Mouse (Mus musculus) mouse trophoblast stem cell (cell line): Measurements from ENCODE around the gene Ahctf1.

ENCODE experiments used
- in situ Hi-C, 2 experiments: fragments of 300-500 bp; cut with MseI, MboI; formaldehyde crosslinking; loops; 2 replicates in 1 of 2; 3 replicates in 1 of 2; pipeline ENCODE4 v1.15.1; 2025

Gene Ahctf1

DNA sequence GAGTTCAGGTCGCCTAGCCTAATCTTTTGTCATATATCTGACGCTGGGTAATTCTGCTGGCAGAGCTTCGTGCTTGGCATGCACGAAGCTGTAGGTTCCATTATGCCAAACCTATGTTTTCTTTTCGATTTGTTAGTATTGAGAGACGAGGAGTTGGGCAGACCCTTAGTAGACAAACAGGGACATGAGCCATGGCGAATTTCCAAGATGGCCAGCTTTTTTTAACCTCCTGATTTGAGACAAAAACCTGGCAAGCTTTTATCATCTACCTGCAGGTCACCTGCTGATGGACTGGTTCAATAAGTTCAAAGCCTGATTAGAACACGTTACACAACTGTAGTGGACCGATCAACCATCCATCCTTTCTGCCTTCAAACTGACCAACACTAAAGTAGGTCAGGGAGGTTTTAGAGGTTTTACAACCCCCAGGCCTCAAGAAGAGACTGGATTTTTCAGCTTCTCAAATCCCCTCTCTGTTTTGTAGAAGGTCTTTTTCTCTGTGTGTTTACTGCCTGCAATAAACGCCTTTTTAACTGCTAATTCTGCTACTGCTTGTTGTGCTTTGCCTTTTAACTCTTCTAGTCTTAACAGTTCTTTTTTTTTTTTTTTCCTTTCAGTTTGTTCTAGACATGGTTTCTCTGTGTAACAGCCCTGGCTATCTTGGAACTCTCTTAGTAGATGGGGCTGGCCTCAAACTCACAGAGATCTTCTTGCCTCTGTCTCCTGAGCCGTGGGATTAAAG is 831 bp upstream of the Ahctf1 start:
- in situ Hi-C loops = no loop called here

DNA sequence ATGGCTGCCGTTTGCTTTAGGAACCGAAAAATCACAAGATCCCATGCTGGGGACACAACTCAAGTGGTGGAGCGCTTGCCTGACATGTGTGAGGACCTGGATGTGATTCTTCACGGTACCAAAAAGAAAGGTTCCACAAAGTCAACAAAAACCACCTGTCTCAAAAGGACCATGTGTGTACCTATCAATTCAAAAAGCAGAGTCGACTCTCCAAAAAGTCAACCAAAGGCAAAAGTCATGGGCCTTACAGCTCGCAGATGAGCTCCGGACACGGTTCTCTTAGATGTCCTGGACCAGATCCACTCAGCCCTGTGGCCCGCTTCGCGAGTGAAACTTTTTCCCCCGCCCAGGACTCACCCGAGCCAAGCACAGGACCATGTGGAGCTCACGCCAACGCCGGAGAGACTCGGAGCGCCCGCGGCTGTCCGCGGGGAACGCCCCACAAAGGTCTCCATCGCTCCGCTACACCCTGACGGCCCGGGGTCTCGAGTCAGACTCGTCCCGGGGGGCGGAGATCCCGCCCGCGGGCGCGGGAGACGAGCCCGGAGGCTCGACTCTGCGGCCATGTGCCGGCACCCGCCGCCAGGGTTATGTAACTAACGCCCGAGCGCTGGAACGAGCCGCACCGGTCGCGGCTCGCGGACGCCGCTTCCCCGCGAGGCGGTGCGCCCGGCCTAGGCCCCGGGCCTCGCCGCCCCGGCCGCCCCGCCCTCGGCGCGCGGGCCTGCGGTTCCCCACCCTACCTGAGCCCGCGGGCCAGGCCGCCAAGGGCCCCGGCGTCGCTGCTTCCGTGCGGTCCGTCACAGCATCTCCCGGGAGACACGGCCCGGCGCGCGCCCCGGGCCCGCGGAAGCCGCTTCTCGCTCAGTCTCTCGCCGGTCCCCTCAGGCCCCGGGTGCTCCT is 619 bp downstream of the Ahctf1 start, which contains the start of gene Gm10518:
TSS of gene Gm10518 (plus strand) at position 767 of the 903 bp plus-strand sequence.
- in situ Hi-C loops = no loop called here

DNA sequence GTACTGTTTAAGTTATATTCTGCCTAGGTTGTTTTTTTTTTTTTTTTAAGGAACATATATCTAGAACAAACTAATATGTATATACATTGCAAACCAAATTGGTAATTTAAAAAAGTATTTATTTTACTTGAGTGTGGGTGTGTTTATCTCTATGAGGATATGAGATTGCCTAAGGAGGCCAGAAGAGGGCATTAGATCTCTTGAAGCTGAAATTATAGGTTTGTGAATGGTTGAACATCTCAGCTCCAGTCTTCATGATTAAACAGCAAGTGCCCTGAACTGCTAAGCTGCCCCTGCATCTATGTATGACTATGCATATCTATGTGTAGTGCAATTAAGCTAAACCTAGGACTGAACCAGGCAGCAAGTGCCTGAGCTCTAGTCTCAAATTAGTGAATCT is 4.7 kb downstream of the Ahctf1 start:
- in situ Hi-C loops = no loop called here

DNA sequence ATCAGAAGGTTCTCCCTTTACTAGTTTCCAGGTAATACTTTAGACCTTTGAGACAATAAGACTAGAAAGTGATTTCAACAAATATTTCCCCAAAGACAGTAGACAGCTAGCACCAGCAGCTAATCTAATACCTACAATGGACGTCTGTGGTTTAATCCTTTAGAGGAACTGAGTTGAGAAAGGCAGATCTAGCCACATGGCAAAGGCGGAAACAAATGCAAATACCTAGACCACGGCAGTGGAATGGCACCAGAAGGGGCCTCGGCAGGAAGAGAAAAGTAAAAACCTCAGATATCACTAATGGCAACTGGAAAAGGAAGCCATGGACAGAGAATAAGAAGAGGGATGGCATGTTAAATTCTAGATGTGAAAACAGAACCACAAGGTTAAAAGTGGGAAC is 16.2 kb downstream of the Ahctf1 start:
- in situ Hi-C loops = loop anchor here in 1 of 2 experiments (5.0 kb wide), 1 partner anchor 35 kb away; no protein-coding TSS in a partner anchor

DNA sequence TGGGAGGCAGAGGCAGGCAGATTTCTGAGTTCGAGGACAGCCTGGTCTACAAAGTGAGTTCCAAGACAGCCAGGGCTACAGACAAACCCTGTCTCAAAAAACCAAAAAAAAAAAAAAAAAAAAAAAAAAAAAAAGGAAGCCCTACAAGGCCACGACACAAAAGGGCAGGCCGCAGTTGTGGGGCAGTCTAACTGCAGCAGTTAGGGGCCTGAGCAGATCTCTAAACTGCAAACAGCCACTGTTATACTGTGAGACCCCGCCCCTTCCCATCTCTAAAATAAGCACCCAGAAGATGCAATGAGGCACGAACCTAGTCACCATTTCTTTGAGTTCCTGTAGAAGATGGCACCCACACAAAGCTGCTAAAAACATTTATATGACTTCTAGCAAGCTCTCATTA is 18.0 kb downstream of the Ahctf1 start:
- in situ Hi-C loops = loop anchor here in 1 of 2 experiments (5.0 kb wide), 1 partner anchor 33 kb away; no protein-coding TSS in a partner anchor

DNA sequence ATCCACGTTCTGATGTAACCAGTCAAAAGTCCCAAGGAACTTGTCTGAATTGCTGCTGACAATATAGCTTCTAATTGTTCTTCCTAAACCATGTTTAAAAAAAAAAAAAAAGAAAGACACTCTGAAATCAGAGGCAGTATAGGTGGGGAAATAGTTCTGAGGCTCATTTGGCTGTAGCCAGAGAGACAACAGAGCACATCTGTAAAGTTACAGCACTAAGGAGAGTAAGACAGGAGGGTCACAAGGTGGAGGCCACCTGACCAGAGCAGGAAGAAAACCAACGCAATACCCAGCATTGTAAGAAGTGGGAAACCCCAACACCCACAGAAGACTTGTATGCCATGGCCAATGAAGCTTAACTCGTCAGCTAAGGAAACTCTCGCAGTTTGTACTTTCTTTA is 19.4 kb downstream of the Ahctf1 start:
- in situ Hi-C loops = no loop called here

DNA sequence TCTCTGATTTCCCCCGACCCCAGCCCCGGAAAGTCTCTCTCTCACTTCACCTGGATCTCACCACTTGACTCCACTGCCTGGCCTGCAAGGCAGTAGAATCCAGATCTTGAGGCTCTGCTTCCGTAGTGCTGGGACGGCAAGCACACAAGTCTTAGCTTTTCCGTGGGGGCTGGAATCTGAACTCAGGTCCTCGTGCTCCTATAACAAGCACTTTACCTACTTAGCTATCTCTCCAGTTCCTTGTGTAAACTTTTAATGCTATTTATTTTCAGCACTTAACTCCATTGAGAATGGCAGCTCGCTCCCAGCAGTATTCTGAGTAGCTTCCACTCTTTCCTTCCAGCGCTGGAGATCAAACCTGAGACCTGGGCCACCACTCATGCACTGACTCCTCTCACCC is 26.6 kb downstream of the Ahctf1 start:
- in situ Hi-C loops = no loop called here

DNA sequence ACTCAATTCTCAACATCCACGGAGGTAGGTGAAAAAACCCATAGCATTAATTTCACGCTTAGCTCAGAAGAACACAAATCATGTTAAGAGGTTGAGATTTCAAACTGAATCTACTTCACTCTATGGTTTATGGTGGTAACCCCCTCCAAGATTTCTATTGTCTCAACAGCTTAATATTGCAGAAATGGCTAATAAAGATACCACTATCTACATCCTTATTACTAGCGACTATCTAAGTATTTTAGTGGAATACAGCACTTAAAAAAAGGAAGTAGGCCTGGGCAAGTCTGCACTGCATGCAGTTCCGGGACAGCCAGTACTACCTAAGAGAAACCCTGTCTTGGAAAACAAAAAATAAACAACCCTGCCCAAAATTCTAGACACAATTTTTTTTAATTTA is 42.9 kb downstream of the Ahctf1 start:
- in situ Hi-C loops = no loop called here

DNA sequence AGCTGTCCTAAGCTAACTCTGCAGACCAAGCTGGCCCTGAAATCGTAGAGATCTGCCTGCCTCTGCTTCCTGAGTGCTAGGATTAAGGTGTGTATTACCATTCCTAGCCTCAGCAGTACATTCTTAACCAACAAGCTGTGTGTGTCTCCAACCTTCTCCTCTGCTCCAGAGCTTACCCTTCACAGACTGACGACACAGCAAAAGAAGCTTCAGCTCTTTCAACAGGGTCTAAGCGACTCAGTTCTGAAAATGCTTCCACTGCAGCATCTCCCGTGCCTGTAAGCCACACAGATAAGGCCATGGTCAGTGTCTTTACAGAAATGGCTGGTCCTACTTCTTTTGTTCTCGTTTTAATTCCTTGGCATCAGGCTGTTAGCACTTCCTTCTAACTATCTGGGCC is 43.4 kb downstream of the Ahctf1 start:
- in situ Hi-C loops = no loop called here

DNA sequence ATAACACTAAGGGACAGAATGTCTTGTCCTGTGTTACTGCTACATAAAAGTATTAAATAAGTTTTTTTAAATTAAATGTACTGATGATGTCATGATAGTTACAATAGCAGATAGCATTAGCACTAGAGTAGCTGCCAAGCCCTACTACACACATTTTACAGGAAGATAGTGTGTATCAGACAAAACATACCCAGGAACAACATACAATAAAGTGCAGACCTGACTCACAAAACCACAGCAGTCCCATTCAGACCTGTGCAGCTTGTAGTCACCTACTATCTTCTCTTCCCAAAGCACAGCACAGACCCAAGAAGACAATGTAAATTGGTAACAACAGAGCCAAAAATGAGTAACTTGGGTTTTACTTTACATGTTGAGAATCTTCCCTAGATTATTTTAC is 47.0 kb downstream of the Ahctf1 start:
- in situ Hi-C loops = no loop called here

DNA sequence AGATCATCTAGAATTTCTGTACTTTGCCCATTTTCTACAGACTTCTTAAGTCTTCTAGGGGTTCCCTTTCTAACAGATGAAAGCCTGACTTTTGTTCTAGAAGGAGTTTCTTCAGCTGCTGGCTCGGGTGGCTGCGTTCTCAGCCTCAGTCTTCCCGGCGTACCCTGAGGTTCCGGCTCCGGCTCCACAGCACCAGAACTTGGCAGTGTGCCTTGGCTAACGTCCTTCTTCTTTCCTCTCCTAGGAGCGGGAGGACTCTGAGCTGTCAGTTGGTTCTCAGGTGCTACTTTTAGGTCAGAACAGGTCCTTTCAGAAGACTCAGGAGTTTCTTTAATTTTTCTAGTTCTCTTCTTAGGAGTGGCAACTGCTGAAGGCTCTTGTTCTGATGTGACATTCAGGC is 50.5 kb downstream of the Ahctf1 start:
- in situ Hi-C loops = loop anchor here in 1 of 2 experiments (5.0 kb wide), 1 partner anchor 34 kb away; no protein-coding TSS in a partner anchor

DNA sequence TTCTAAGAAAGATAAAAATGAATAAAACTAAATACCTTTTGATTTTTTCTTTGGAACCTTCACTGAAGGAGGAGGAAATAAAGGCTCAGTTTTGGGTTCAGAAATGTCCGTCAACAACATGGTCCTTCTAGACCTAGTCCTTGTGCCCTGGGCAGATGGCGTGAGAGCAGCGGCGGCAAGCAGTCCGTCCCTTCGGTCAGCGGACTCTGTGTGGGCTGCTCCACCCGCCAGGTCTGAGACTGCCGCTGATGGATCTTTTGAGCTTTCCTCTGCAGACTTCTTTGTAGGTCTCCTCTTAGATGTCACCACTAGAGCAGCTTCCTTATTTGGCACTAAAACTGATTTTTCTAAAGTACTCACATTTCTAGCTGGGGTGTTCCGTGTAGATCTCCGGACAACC is 51.2 kb downstream of the Ahctf1 start:
- in situ Hi-C loops = loop anchor here in 1 of 2 experiments (5.0 kb wide), 1 partner anchor 35 kb away; no protein-coding TSS in a partner anchor

DNA sequence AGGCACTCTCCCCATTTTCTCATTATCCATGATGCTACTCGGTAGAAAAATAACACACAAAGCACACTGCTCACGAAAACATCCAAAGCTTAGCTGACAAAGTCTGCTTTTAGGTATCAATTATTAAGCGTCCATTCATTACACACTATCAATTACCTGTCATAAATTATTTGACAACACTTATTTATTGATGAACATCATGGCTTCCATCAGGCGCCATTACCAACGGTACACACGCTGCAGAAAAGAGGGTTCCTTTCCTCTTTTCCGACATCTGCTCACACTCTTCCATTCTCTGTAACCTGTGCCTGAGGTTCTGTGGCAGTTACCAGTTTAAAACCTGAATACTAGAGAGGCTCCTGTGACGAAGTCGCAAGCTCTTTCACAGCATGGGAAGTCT is 58.3 kb downstream of the Ahctf1 start, which contains the start of gene Kif28:
TSS of gene Kif28 (minus strand) at position 101 of the 400 bp plus-strand sequence.
- in situ Hi-C loops = no loop called here

DNA sequence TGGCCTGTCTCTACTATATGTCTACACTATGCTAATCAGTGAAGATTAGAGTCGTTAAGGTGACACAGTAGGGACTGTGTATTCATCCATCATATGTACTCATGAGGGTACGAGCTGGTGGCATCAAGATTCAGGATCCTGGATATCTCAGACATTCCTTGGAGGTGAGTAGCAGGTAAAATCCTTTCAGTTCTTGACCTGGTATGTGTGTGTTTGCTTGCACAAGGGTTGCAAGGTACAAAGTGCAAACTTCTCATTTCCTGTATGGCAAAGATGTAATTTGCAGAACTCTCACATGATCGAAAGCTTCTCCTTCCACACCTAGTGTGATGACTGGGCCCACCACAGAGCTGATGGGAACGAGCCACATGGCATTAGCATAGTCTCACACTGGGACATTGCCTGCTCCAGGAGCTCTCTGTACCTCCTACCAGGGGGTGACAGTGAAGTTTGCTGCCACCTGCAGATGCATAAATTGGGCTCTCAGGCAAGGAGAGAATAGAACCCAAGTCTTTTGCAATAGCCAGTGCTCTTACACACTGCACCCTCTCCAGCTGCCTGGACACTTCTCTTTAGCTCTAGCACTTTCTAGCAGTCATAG is 59.8 kb downstream of the Ahctf1 start:
- in situ Hi-C loops = no loop called here

DNA sequence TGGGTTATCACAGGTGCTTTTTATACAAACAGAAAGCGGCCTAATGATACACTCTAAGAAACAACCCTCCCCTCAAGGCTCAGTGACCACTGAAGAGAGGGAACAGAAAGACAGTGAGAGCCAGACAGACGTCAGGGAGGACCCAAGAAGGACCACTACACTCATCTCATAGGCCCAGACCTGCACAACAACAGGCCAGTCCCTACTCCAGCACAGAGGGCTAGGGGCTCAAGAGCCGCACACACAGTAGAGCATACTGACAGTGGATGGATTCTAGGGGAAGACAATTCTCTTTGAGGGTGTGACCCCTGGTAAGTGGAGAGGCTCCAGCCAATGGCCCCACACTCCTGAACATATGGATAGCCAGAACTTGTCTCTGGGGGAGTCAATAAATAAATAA is 67.0 kb downstream of the Ahctf1 start:
- in situ Hi-C loops = loop anchor here (10.0 kb wide), 1 partner anchor 92 kb away; no protein-coding TSS in a partner anchor

DNA sequence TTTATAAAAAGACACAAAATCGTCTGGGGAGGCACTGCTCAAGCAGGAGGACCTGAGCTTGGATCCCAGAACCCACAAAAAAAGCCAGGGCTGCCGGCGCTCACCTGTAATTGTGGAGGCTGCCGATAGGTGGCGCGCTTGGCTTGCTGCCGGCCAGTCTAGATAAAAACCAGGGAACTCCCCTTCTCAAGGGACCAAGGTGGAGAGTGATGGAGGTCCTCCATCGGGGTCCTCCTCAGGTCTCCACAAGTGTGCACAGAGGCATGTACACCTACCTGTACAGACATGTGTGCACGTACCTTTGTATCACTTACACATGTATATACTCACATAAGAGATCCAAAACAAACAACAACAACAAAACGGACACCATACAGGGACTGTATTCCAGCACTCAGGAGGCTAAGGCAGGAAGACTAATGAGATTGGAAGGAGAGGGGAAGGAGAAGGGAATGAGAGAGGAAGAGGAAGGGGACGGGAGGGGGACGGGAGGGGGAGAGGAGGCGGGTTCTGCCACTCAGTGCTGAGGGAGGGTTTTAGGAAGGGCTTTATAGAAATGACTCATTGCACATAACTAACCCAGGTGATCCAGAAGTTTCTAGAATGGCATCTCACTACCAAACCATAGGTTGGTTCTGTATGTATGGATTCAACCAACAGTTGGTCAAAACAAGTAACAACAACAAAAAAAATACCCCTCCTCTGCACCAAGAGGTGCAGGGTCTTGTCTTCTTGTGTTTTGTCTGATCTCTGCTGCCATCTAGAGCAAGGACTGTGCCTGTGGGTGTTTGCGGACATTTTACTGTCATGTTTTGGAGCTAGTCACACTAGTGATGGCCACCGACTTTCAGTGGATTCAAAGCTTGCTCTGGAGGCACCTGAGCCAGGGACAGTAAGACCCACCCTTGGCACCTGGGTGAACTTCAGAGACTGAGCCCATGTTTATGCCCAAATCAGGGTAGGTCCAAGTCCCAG is 68.7 kb downstream of the Ahctf1 start:
- in situ Hi-C loops = loop anchor here (10.0 kb wide), 1 partner anchor 90 kb away; no protein-coding TSS in a partner anchor

DNA sequence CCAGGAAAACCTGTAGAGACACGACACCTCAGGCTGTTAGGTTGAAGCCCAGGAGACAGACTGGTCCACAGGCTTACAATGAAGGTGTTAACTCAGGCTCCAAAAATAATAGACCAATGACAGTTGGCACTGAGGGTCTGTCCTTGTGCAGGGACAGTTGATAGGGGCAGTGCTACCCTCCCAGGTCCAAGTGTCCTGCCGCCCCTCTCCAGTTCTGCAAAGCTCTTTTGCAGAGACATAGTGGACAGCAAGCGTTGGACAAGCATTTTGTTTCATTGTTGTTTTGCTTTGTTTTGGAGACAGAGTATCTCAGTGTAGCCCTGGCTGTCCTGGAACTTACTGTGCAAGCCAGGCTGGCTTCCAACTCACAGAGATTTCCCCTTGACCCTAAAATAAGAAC is 72.1 kb downstream of the Ahctf1 start:
- in situ Hi-C loops = loop anchor here (10.0 kb wide), 1 partner anchor 87 kb away; no protein-coding TSS in a partner anchor

DNA sequence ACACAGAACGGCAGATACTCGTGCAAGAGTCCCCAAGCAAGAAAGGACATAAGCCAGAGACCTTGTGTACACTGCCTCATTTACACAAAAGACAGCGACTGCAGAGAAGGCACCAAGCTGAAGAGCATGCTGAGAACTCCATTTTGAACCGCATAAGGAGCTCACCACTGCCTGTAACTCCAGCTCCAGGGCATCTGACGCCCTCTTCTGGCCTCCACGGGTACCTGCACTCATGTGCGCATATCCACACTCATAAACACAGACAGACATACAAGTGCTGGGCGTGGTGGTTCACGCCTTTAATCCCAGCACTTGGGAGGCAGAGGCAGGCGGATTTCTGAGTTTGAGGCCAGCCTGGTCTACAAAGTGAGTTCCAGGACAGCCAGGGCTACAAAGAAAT is 74.8 kb downstream of the Ahctf1 start:
- in situ Hi-C loops = no loop called here

DNA sequence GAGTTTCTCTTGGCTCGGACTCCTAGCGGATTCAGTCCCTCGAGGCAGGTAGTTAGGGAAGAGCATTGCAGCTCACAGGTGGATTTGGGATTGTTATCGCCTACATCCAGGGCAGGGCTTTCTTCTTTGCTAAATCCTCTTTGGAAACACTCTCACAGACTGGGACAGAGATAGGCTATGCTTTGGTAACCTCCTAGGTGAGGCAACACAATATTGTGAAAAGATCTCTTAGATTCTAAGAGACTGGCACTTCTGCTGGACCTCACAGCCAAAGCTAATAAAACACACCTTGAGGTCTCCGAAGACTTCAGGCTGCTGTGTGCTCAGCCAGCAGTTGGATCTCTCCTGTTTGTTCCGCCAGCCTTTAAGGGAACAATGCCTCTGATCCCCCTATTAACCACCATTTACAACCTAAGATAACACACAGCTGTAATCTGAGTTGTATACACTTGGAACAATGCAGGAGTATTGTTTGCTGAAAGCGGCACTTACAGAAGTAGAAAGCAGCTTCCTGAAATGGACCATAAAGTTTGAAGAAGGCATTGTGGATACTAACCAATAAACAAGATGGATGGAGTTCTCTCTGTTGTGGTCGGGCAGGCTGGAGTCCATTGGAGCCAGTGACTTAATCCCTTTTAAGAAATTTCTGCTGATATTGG is 80.5 kb downstream of the Ahctf1 start:
- in situ Hi-C loops = no loop called here

DNA sequence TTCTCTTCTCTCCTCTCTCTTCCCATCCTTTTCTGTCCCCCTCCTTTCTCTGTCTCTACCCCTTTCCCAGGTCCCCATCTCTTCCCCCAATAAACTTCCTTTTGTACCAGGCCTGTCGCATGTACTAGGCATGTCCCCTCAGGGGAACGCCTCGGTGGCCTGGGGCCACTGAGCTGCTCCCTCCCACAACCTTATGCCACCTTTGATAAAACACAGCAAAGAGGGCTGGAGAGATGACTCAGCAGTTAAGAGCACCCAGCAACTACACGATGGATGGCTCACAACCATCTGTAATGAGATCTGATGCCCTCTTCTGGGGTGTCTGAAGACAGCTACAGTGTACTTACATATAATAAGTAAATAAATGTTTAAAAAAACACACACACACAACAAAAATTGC is 87.7 kb downstream of the Ahctf1 start:
- in situ Hi-C loops = no loop called here
